ENCODE assay signal across 21 mouse cellular contexts in the genomic region with DNA sequence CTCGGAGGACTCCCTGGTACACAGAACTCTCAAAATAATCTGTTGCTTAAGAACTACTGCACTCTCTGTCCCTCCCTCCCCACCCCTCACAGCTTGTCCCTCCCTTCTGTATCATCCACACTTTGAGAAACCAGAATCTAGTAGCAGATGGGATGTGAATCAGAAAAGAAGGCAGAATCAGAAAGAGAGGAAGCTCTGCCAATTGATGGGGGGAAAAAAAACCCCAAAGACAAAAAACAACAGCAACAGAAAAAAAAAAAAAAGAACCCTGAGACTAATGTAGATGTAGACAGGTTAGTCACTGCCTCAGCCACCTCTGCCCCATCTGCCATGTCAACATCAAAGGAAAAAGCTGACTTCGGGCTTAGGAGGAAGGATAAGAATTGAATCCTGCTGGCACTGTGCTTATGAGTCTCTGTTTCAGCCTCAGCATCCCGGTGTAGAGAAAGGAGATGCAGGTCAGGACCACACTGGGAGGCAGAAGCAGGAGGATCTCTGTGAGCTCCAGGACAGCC. TPM values are rescaled to one million over a fixed set of nuclear protein-coding genes. Genes with fewer than 3 reads are reported as not detected.
DNase-seq lines count a peak whose midpoint lies in the region; ATAC-seq and TF ChIP-seq lines count a peak whose summit lies in the region.
"Had no signal": no experiment of that assay in that cellular context is flagged by ENCODE, and none has a peak within 500 bp of the region (broad histone marks: within the 10 kb centered on the region; RNA-seq: fewer than 3 reads in every experiment).

No protein-coding gene starts in this region.

- no peaks in the 10 kb centered on the region for H3K9me3 ChIP-seq in midbrain, embryonic 11.5 days (ENCODE audit: control insufficient read depth, low read length)
- no peaks in the 10 kb centered on the region for H3K9me3 ChIP-seq in midbrain, embryonic 13.5 days
- H3K9me3 ChIP-seq: embryonic facial prominence, embryonic 13.5 days; heart, embryonic 10.5 days; hindbrain, embryonic 12.5 days had no signal

- H3K4me2 ChIP-seq in midbrain, embryonic 11.5 days, result no peak overlapping the region
- H3K4me2 ChIP-seq in midbrain, embryonic 13.5 days (replicated peaks), result no peak overlapping the region
- H3K4me2 ChIP-seq: embryonic facial prominence, embryonic 13.5 days; hindbrain, embryonic 12.5 days had no signal

- no peaks in the 10 kb centered on the region for H3K36me3 ChIP-seq in midbrain, embryonic 11.5 days (ENCODE audit: control insufficient read depth, insufficient read depth, low read length)
- no peaks in the 10 kb centered on the region for H3K36me3 ChIP-seq in midbrain, embryonic 13.5 days
- H3K36me3 ChIP-seq: embryonic facial prominence, embryonic 13.5 days; heart, embryonic 10.5 days; hindbrain, embryonic 12.5 days had no signal

- TF ChIP-seq CTCF in brain, embryonic 14.5 days (IDR thresholded peaks at IDR 0.05; ENCODE audit: borderline replicate concordance, extremely low read depth, insufficient read depth, insufficient read length), result no peak

- no peak overlapping the region for H3K27ac ChIP-seq in midbrain, embryonic 11.5 days (ENCODE audit: low read depth, low read length)
- no peak overlapping the region for H3K27ac ChIP-seq in midbrain, embryonic 13.5 days
- H3K27ac ChIP-seq: embryonic facial prominence, embryonic 13.5 days; heart, embryonic 10.5 days; hindbrain, embryonic 12.5 days had no signal

- H3K9ac ChIP-seq in midbrain, embryonic 11.5 days (ENCODE audit: low read length), result no peak overlapping the region
- H3K9ac ChIP-seq in midbrain, embryonic 13.5 days (replicated peaks), result no peak overlapping the region
- H3K9ac ChIP-seq: embryonic facial prominence, embryonic 13.5 days; hindbrain, embryonic 12.5 days had no signal

- peaks cover 5% of the 10 kb centered on the region; the same call in 1 of the 2 replicates for H3K4me1 ChIP-seq in midbrain, embryonic 11.5 days (ENCODE audit: control insufficient read depth, insufficient read depth, low read length)
- H3K4me1 ChIP-seq in midbrain, embryonic 13.5 days (replicated peaks), result peaks cover 11% of the 10 kb centered on the region

- WGBS in midbrain, embryonic 11.5 days, result 81% methylated on average over 3 of the region's 3 CpGs
- WGBS in midbrain, embryonic 13.5 days, result 81% methylated on average over 3 of the region's 3 CpGs

- no peaks in the 10 kb centered on the region for H3K27me3 ChIP-seq in midbrain, embryonic 11.5 days (ENCODE audit: control insufficient read depth, insufficient read depth, low read length)
- H3K27me3 ChIP-seq in midbrain, embryonic 13.5 days, result no peaks in the 10 kb centered on the region
- H3K27me3 ChIP-seq: embryonic facial prominence, embryonic 13.5 days; hindbrain, embryonic 12.5 days had no signal

- H3K4me3 ChIP-seq in midbrain, embryonic 11.5 days (ENCODE audit: low read depth, low read length), result no peak overlapping the region
- no peak overlapping the region for H3K4me3 ChIP-seq in midbrain, embryonic 13.5 days (replicated peaks)
- H3K4me3 ChIP-seq: embryonic facial prominence, embryonic 13.5 days; heart, embryonic 10.5 days; hindbrain, embryonic 12.5 days had no signal

- peak; percentile 47; the same call in 1 of the 2 replicates for ATAC-seq in frontal cortex, adult (ENCODE audit: low TSS enrichment)
- ATAC-seq in midbrain, embryonic 11.5 days (ENCODE audit: low FRiP score), result no peak
- no peak for ATAC-seq in midbrain, embryonic 13.5 days
- ATAC-seq: hindbrain, embryonic 16.5 days; inflammation-experienced regulatory T-cells, adult 6 months had no signal

- TF ChIP-seq POLR2A in brain, embryonic 14.5 days (IDR thresholded peaks at IDR 0.05; ENCODE audit: borderline replicate concordance, extremely low read depth, insufficient read depth, insufficient read length, poor library complexity, severe bottlenecking), result no peak

- DNase-seq in frontal cortex, postnatal 25 days (ENCODE audit: low spot score in 2 of 2), result no peak
- DNase-seq in midbrain, embryonic 11.5 days (ENCODE audit: low spot score, missing footprints), result peak; percentile 28
- peak; percentile 82 for DNase-seq in brain, adult 2 months (ENCODE audit: low read depth, low spot score)
- DNase-seq in brain, embryonic 14.5 days (ENCODE audit: low read depth), result peak; percentile 18
- DNase-seq in embryo, embryonic 11 days, result no peak
- DNase-seq: adrenal gland, adult 2 months; adrenal gland, postnatal 25 days; cerebellum, adult 11 months; cerebellum, adult 8-10 months; cerebellum, postnatal 14 days; gastrocnemius, postnatal 10 days; heart, adult 18-20 months; heart, postnatal 10 days; heart, postnatal 4 days had no signal

RNA-seq across cellular contexts. Expression of a gene that starts 5.5 kb away (rescaled TPM):
- 37.0 and 39.6 TPM in 2 replicates for polyA plus RNA-seq in midbrain, embryonic 11.5 days (2014; fragmentation: Nextera tagmentation; extraction: Ambion mirVana)
- 49.4 and 50.3 TPM in 2 replicates for polyA plus RNA-seq in midbrain, embryonic 13.5 days (2015; fragmentation: Nextera tagmentation; extraction: Ambion mirVana)
- polyA plus RNA-seq in brain, embryonic 14.5 days (2012; rRNA removed), result 36.4 and 43.8 TPM in 2 replicates

RNA-seq across cellular contexts. Expression of a gene that starts 7.3 kb away (rescaled TPM):
- polyA plus RNA-seq in midbrain, embryonic 11.5 days (2014; fragmentation: Nextera tagmentation; extraction: Ambion mirVana), result 67.2 and 70.5 TPM in 2 replicates
- polyA plus RNA-seq in midbrain, embryonic 13.5 days (2015; fragmentation: Nextera tagmentation; extraction: Ambion mirVana), result 53.6 and 54.1 TPM in 2 replicates
- polyA plus RNA-seq in brain, embryonic 14.5 days (2012; rRNA removed), result 24.5 and 25.8 TPM in 2 replicates

RNA-seq across cellular contexts. Expression of a gene that starts 36.3 kb away (rescaled TPM):
- 0.42 and 0.59 TPM in 2 replicates for polyA plus RNA-seq in midbrain, embryonic 11.5 days (2014; fragmentation: Nextera tagmentation; extraction: Ambion mirVana)
- 0.58 and 0.92 TPM in 2 replicates for polyA plus RNA-seq in midbrain, embryonic 13.5 days (2015; fragmentation: Nextera tagmentation; extraction: Ambion mirVana)
- polyA plus RNA-seq in brain, embryonic 14.5 days (2012; rRNA removed), result 0.66 and 0.82 TPM in 2 replicates

RNA-seq across cellular contexts. Expression of a gene that starts 54.8 kb away (rescaled TPM):
- 164 and 170 TPM in 2 replicates for polyA plus RNA-seq in midbrain, embryonic 11.5 days (2014; fragmentation: Nextera tagmentation; extraction: Ambion mirVana)
- 146 and 149 TPM in 2 replicates for polyA plus RNA-seq in midbrain, embryonic 13.5 days (2015; fragmentation: Nextera tagmentation; extraction: Ambion mirVana)
- 46.6 and 52.2 TPM in 2 replicates for polyA plus RNA-seq in brain, embryonic 14.5 days (2012; rRNA removed)

Comparison
In these comparisons a context has a peak if more than half of its experiments do, and no peak if none do; other contexts are left out.
1. DNase-seq: peak in midbrain, embryonic 11.5 days (single experiment), brain, adult 2 months (single experiment) and brain, embryonic 14.5 days (single experiment); none in frontal cortex, postnatal 25 days (0 of 2) and embryo, embryonic 11 days (single experiment).